Mouse (Mus musculus) stomach, postnatal 0 days (tissue): ENCODE results near the gene Fzd9.

ENCODE experiments used
- CTCF ChIP-seq: IDR thresholded peaks from 2 replicates; pipeline ENCODE4 v1.5.1; 2016; ENCODE audit warnings: antibody characterized with exemption, low read depth, mild to moderate bottlenecking, moderate library complexity
- EP300 ChIP-seq: optimal IDR thresholded peaks from 2 replicates; pipeline ENCODE3; 2016; ENCODE audit warnings: antibody characterized with exemption

DNA sequence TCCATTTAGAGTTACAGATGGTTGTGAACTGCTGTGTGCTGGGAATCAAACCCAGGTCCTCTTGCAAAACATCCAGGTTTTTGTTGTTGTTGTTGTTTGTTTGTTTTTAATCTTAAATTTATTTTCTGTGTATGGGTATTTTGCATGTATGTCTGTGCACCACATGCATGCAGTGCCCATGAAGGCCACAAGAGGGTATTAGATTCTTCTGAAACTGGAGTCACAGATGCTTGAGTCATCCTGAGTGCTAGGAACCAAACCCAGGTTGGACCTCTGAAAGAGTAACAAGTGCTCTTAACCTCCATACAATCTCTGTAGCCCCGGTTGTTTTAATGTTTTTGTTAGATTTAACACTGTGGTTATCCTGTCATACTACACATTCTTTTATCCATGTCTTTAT lies 42.8 kb downstream of the Fzd9 start:
- TF ChIP-seq EP300 (no peak), CTCF (peak; percentile 51)
